Mouse (Mus musculus): ENCODE data around the gene Cfap44. TPM values are rescaled to one million over a fixed set of nuclear protein-coding genes. Genes with fewer than 3 reads are reported as not detected.

The Cfap44 gene
- polyA plus RNA-seq, 1 experiment from 2014 or later, result 0.98 TPM

Other genes with a start within 250 kb of the Cfap44 start
- 2.6 and 3.9 TPM in 2 replicates for gene Usf3, start 221.6 kb upstream of the Cfap44 start, polyA plus RNA-seq (2015; fragmentation: Nextera tagmentation; extraction: Ambion mirVana)
- gene Sidt1, start 61.6 kb upstream of the Cfap44 start, polyA plus RNA-seq (2015; fragmentation: Nextera tagmentation; extraction: Ambion mirVana), result 0.52 and 0.53 TPM in 2 replicates
- gene Spice1, start 47.7 kb upstream of the Cfap44 start, polyA plus RNA-seq (2015; fragmentation: Nextera tagmentation; extraction: Ambion mirVana), result 21.0 and 26.7 TPM in 2 replicates
- 51.1 and 53.9 TPM in 2 replicates for gene Boc, start 164.1 kb downstream of the Cfap44 start, polyA plus RNA-seq (2015; fragmentation: Nextera tagmentation; extraction: Ambion mirVana)